Mouse (Mus musculus) lung, adult 2 months (tissue): ENCODE measurements around the gene Vamp3. TPM values are rescaled to one million over a fixed set of nuclear protein-coding genes. Genes with fewer than 3 reads are reported as not detected.

Experiments
- DNase-seq: peaks from one replicate; pipeline ENCODE4 v3.0.0; 2022
- H3K4me1 ChIP-seq: fragments of 200-500 bp; 2 replicates; pipeline ENCODE4 v1.6.1; 2011; ENCODE audit warnings: low read length; ENCODE audit not compliant: control insufficient read depth, insufficient read depth
- H3K4me3 ChIP-seq: fragments of 200-500 bp; replicated peaks from 2 replicates; pipeline ENCODE3; 2011; ENCODE audit warnings: low read depth, mild to moderate bottlenecking, control low read depth, low read length; ENCODE audit errors: extremely low read depth
- CTCF ChIP-seq: fragments of 200-500 bp; IDR thresholded peaks from 2 replicates; pipeline ENCODE4 v1.5.1; 2011; ENCODE audit warnings: mild to moderate bottlenecking, low read length, control low read depth; ENCODE audit not compliant: insufficient read depth
- POLR2A ChIP-seq: fragments of 200-500 bp; IDR thresholded peaks from 2 replicates; pipeline ENCODE4 v1.6.1; 2011; ENCODE audit warnings: low read depth, mild to moderate bottlenecking, control low read depth, low read length, borderline replicate concordance; ENCODE audit errors: extremely low read depth
- WGBS: fragments of 180-500 bp; shearing (Covaris S2); methylation state at CpG from one replicate; pipeline ENCODE4 v1.1.7; 2018; 5-methylcytosine and 5-hydroxymethylcytosine counted together
- polyA plus RNA-seq: library from polyadenylated mRNA; depleted of rRNA; stranded (reverse); fragments of >200 nt; gene quantifications from 2 replicates; pipeline ENCODE4 v1.2.3, GENCODE M21; 2012; rRNA removed

The Vamp3 gene
- 37.7 and 70.5 TPM in 2 replicates for polyA plus RNA-seq

- Histone ChIP-seq H3K4me3 (peak within 1 kb of the TSS; percentile 93), H3K4me1 (peaks cover 13% of the 10 kb centered on the region)
- DNase-seq, result peak; percentile 98
- under 1% methylated on average over 114 of the region's 114 CpGs for WGBS
- TF ChIP-seq CTCF (no peak), POLR2A (peak; percentile 72; the same call in 1 of the 2 replicates)
Observed at GRCm38 (mm10) chr4:151057347-151058321, at the start of gene Vamp3. Gene Vamp3 (minus strand): TSS chr4:151057963.

GRCm38 (mm10) chr4:151106468-151106867, 48.7 kb upstream of the Vamp3 start:
- Histone ChIP-seq H3K4me3 (no peak overlapping the region), H3K4me1 (no peaks in the 10 kb centered on the region)
- 36% methylated on average over 10 of the region's 10 CpGs for WGBS
- no peak for DNase-seq
- TF ChIP-seq CTCF, result no peak
- no peak for TF ChIP-seq POLR2A

- DNase-seq, result no peak
- no peak overlapping the region for H3K4me3 ChIP-seq
- no peak for TF ChIP-seq POLR2A
- no peak for TF ChIP-seq CTCF
- H3K4me1 ChIP-seq, result no peaks in the 10 kb centered on the region
- WGBS, result 63% methylated on average over 6 of the region's 6 CpGs
Observed at GRCm38 (mm10) chr4:151105886-151106285, 48.1 kb upstream of the Vamp3 start.

- 75% methylated on average over 10 of the region's 10 CpGs for WGBS
- no peak overlapping the region for H3K4me3 ChIP-seq
- DNase-seq, result no peak
Observed at GRCm38 (mm10) chr4:151104147-151104546, 46.4 kb upstream of the Vamp3 start.

GRCm38 (mm10) chr4:151103646-151104045, 45.9 kb upstream of the Vamp3 start:
- H3K4me1 ChIP-seq, result no peaks in the 10 kb centered on the region
- TF ChIP-seq POLR2A (no peak), CTCF (no peak)
- no peak overlapping the region for H3K4me3 ChIP-seq
- WGBS, result 82% methylated on average over 11 of the region's 11 CpGs
- no peak for DNase-seq

More at GRCm38 (mm10) chr4:151104147-151104546, 46.4 kb upstream of the Vamp3 start:
- no peak for TF ChIP-seq CTCF
- TF ChIP-seq POLR2A, result no peak
- no peaks in the 10 kb centered on the region for H3K4me1 ChIP-seq

- DNase-seq, result no peak
- Histone ChIP-seq H3K4me3 (no peak overlapping the region), H3K4me1 (no peaks in the 10 kb centered on the region)
- WGBS, result 64% methylated on average over 11 of the region's 11 CpGs
- TF ChIP-seq CTCF (no peak), POLR2A (no peak)
Observed at GRCm38 (mm10) chr4:151097104-151097438, 39.3 kb upstream of the Vamp3 start.

GRCm38 (mm10) chr4:151096334-151097103, 38.8 kb upstream of the Vamp3 start:
- no peaks in the 10 kb centered on the region for H3K4me1 ChIP-seq
- H3K4me3 ChIP-seq, result no peak overlapping the region
- TF ChIP-seq POLR2A (no peak), CTCF (no peak)
- 65% methylated on average over 18 of the region's 18 CpGs for WGBS
- no peak for DNase-seq

- DNase-seq, result no peak
- Histone ChIP-seq H3K4me3 (no peak overlapping the region), H3K4me1 (no peaks in the 10 kb centered on the region)
- TF ChIP-seq POLR2A (no peak), CTCF (peak; percentile 37; the same call in 1 of the 2 replicates)
- 44% methylated on average over 2 of the region's 2 CpGs for WGBS
Observed at GRCm38 (mm10) chr4:151095207-151095606, 37.4 kb upstream of the Vamp3 start.

GRCm38 (mm10) chr4:151089270-151089669, 31.5 kb upstream of the Vamp3 start, which contains the start of gene Gm13090:
Gene Gm13090 (plus strand): TSS chr4:151089570.
- TF ChIP-seq POLR2A (no peak), CTCF (no peak)
- no peak within 1 kb of the TSS for H3K4me3 ChIP-seq
- no peak for DNase-seq
- 75% methylated on average over 7 of the region's 7 CpGs for WGBS
- H3K4me1 ChIP-seq, result no peaks in the 10 kb centered on the region

- 87% methylated on average over 14 of the region's 14 CpGs for WGBS
- DNase-seq, result no peak
- Histone ChIP-seq H3K4me3 (no peak overlapping the region), H3K4me1 (no peaks in the 10 kb centered on the region)
- TF ChIP-seq POLR2A, result no peak
- TF ChIP-seq CTCF, result no peak
Observed at GRCm38 (mm10) chr4:151088819-151089218, 31.1 kb upstream of the Vamp3 start.
